ENCODE assay signal across 10 mouse cellular contexts in the genomic region with DNA sequence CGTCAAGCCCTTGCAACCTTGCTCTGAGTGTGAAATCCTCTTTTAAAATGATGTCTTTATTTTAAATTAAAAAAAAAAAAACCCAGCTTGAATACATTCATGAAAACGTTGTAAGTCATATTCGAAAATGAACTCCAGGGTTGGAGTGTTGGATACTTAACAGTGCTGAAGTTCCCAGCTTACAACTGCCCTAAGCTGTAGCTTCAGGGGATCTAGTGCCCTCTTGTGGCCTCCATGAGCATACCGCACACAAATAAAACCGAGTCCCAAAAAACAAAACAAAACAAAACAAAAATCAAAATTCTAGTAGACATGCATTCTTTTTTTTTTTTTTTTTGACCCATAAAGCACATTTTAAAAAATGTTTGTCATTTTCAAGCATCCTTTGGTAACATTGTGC. TPM values are rescaled to one million over a fixed set of nuclear protein-coding genes. Genes with fewer than 3 reads are reported as not detected.
DNase-seq lines count a peak whose midpoint lies in the region; TF ChIP-seq lines count a peak whose summit lies in the region.
"Had no signal": no experiment of that assay in that cellular context is flagged by ENCODE, and none has a peak within 500 bp of the region (broad histone marks: within the 10 kb centered on the region; RNA-seq: fewer than 3 reads in every experiment).

No protein-coding gene starts in this region.

- no peak overlapping the region for H3K9ac ChIP-seq in MEL (ENCODE audit: control insufficient read depth, low read depth, low read length, poor library complexity, severe bottlenecking)
- H3K9ac ChIP-seq: hindbrain, embryonic 15.5 days; neural tube, embryonic 12.5 days had no signal

- no peaks in the 10 kb centered on the region for H3K79me2 ChIP-seq in MEL (ENCODE audit: control insufficient read depth, insufficient read depth, low read length, poor library complexity)

- peak; percentile 23 to 33 for DNase-seq in cerebellum, adult 18-20 months
- DNase-seq in cerebellum, adult 9-11 months = no peak
- DNase-seq in kidney, postnatal 14 days = peak; percentile 18
- no peak for DNase-seq in kidney, adult 11 months
- DNase-seq in MEL (ENCODE audit: low read depth, low spot score) = peak; percentile 77
- DNase-seq in forelimb bud, embryonic 11.5 days (ENCODE audit: low read depth, low spot score) = peak; percentile 43
- DNase-seq in naive thymus-derived CD4-positive, alpha-beta T cell, adult 2 months (ENCODE audit: low read depth) = peak; percentile 73
- no peak for DNase-seq in urinary bladder, postnatal 4 days (ENCODE audit: low spot score in 2 of 2)

- TF ChIP-seq POLR2A in MEL (IDR thresholded peaks at IDR 0.05; ENCODE audit: control insufficient read depth in 1 of 2, insufficient read depth in 1 of 2, low read depth in 1 of 2, low read length in 2 of 2, poor library complexity in 1 of 2) = no peak

- no peak for TF ChIP-seq EP300 in MEL (IDR thresholded peaks at IDR 0.05; ENCODE audit: low read depth in 1 of 2, low read length in 2 of 2)

- no peak overlapping the region for H3K4me3 ChIP-seq in MEL (ENCODE audit: control insufficient read depth in 1 of 2, insufficient read depth in 1 of 2, low read depth in 2 of 2, low read length in 2 of 2)
- H3K4me3 ChIP-seq: hindbrain, embryonic 15.5 days; neural tube, embryonic 12.5 days had no signal

- H3K4me1 ChIP-seq in MEL (ENCODE audit: control insufficient read depth in 1 of 2, insufficient read depth in 2 of 2, low read length in 2 of 2) = no peaks in the 10 kb centered on the region; a peak in 1 of 4 replicates
- H3K4me1 ChIP-seq: hindbrain, embryonic 15.5 days; neural tube, embryonic 12.5 days had no signal

- H3K36me3 ChIP-seq in MEL (ENCODE audit: control insufficient read depth in 1 of 2, insufficient read depth in 2 of 2, low read length in 2 of 2) = no peaks in the 10 kb centered on the region
- H3K36me3 ChIP-seq: hindbrain, embryonic 15.5 days; neural tube, embryonic 12.5 days had no signal

- no peaks in the 10 kb centered on the region for H3K9me3 ChIP-seq in MEL (replicated peaks; ENCODE audit: insufficient read depth, low read length)
- H3K9me3 ChIP-seq: hindbrain, embryonic 15.5 days; neural tube, embryonic 12.5 days had no signal

- peaks cover 5 to 7% of the 10 kb centered on the region in 2 experiments; a peak in 3 of 4 replicates for H3K27me3 ChIP-seq in MEL (ENCODE audit: control insufficient read depth in 1 of 2, insufficient read depth in 2 of 2, low read length in 2 of 2)
- H3K27me3 ChIP-seq: hindbrain, embryonic 15.5 days; neural tube, embryonic 12.5 days had no signal

- TF ChIP-seq CTCF in MEL (IDR thresholded peaks at IDR 0.05 in 2 of 3, conservative IDR thresholded peaks at IDR 0.05 in 1 of 3; ENCODE audit: control insufficient read depth in 1 of 3, insufficient read depth in 1 of 3, low read depth in 2 of 3, low read length in 3 of 3, poor library complexity in 1 of 3, severe bottlenecking in 1 of 3) = peak; percentile 45 to 59 (median 47)

- no peak overlapping the region for H3K27ac ChIP-seq in MEL (ENCODE audit: control insufficient read depth, low read depth, low read length)
- H3K27ac ChIP-seq: hindbrain, embryonic 15.5 days; neural tube, embryonic 12.5 days had no signal

- TF ChIP-seq RAD21 in MEL (IDR thresholded peaks at IDR 0.05; ENCODE audit: low read depth, low read length) = peak; percentile 58

TF ChIP-seq in MEL, 35 proteins besides CTCF, POLR2A, EP300 and RAD21:
- no peak for TF ChIP-seq USF2 (IDR thresholded peaks at IDR 0.05; ENCODE audit: borderline replicate concordance in 1 of 2, insufficient read depth in 1 of 2, low read depth in 1 of 2, low read length in 2 of 2)
- no peak for TF ChIP-seq RCOR1 (IDR thresholded peaks at IDR 0.05; ENCODE audit: low read depth, low read length)
- no peak for TF ChIP-seq TCF12 (IDR thresholded peaks at IDR 0.05; ENCODE audit: low read depth, low read length)
- no peak for TF ChIP-seq E2F4 (IDR thresholded peaks at IDR 0.05; ENCODE audit: borderline replicate concordance, low read depth, low read length)
- no peak for TF ChIP-seq MYB (IDR thresholded peaks at IDR 0.05; ENCODE audit: low read depth, low read length)
- no peak for TF ChIP-seq HCFC1 (IDR thresholded peaks at IDR 0.05; ENCODE audit: low read depth, low read length)
- TF ChIP-seq POLR2AphosphoS2 (IDR thresholded peaks at IDR 0.05; ENCODE audit: low read length) = no peak
- no peak for TF ChIP-seq USF1 (IDR thresholded peaks at IDR 0.05; ENCODE audit: low read depth, low read length)
- peak; percentile 65 for TF ChIP-seq SMC3 (IDR thresholded peaks at IDR 0.05; ENCODE audit: low read depth, low read length)
- peak; percentile 44 for TF ChIP-seq ZC3H11A (IDR thresholded peaks at IDR 0.05; ENCODE audit: low read depth, low read length)

RNA-seq across cellular contexts. Expression of gene Gnrhr, which starts 6.9 kb away (rescaled TPM):
- not detected in 2 replicates for total RNA-seq in MEL (2012; rRNA removed)
- polyA plus RNA-seq in MEL (2012; ENCODE audit: insufficient read depth in 1 of 2, insufficient read length in 2 of 2, low read depth in 1 of 2, low replicate concordance in 2 of 2, missing spikeins in 1 of 2) = not detected
- polyA plus RNA-seq: neural tube, embryonic 12.5 days had no signal

RNA-seq across cellular contexts. Expression of gene Uba6, which starts 18.2 kb away (rescaled TPM):
- total RNA-seq in MEL (2012; rRNA removed) = 11.8 and 12.8 TPM in 2 replicates
- 10 to 100 TPM in 1 of 2 experiments, 1 to 10 TPM in 1; 9.8 to 59.4 TPM for polyA plus RNA-seq in MEL (2012; ENCODE audit: insufficient read depth in 1 of 2, insufficient read length in 2 of 2, low read depth in 1 of 2, low replicate concordance in 2 of 2, missing spikeins in 1 of 2)

Comparison
In these comparisons a context has a peak if more than half of its experiments do, and no peak if none do; other contexts are left out.
1. DNase-seq: peak in cerebellum, adult 18-20 months (2 of 2), kidney, postnatal 14 days (single experiment), MEL (single experiment), forelimb bud, embryonic 11.5 days (single experiment) and naive thymus-derived CD4-positive, alpha-beta T cell, adult 2 months (single experiment); none in cerebellum, adult 9-11 months (single experiment), kidney, adult 11 months (single experiment) and urinary bladder, postnatal 4 days (0 of 2).